In genomic region chr10:60447186-60447585, GRCm38 (mm10) we compare ENCODE assay signal across 29 mouse cellular contexts. TPM values are rescaled to one million over a fixed set of nuclear protein-coding genes. Genes with fewer than 3 reads are reported as not detected.
DNase-seq lines count a peak whose midpoint lies in the region; ATAC-seq and TF ChIP-seq lines count a peak whose summit lies in the region.
"Had no signal": no experiment of that assay in that cellular context is flagged by ENCODE, and none has a peak within 500 bp of the region (broad histone marks: within the 10 kb centered on the region; RNA-seq: fewer than 3 reads in every experiment).

No protein-coding gene starts in this region.

- H3K79me2 ChIP-seq in CH12.LX (replicated peaks; ENCODE audit: control insufficient read depth, extremely low read depth, insufficient read depth, poor library complexity, severe bottlenecking) = no peaks in the 10 kb centered on the region

- no peaks in the 10 kb centered on the region for H3K27me3 ChIP-seq in forebrain, postnatal 0 days (ENCODE audit: insufficient read depth, low read length)
- H3K27me3 ChIP-seq in forebrain, embryonic 11.5 days (ENCODE audit: control insufficient read depth, insufficient read depth, low read length) = no peaks in the 10 kb centered on the region
- no peaks in the 10 kb centered on the region for H3K27me3 ChIP-seq in midbrain, embryonic 11.5 days (ENCODE audit: control insufficient read depth, insufficient read depth, low read length)
- no peaks in the 10 kb centered on the region; the same call in 1 of the 2 replicates for H3K27me3 ChIP-seq in midbrain, embryonic 13.5 days
- H3K27me3 ChIP-seq in CH12.LX (replicated peaks) = peaks cover 66% of the 10 kb centered on the region
- H3K27me3 ChIP-seq: forebrain, embryonic 12.5 days; limb, embryonic 12.5 days; stomach, embryonic 15.5 days had no signal

- no peak for TF ChIP-seq POLR2A in CH12.LX (IDR thresholded peaks at IDR 0.05; ENCODE audit: low read depth, low read length)

- no peak for TF ChIP-seq EP300 in CH12.LX (IDR thresholded peaks at IDR 0.05; ENCODE audit: low read length)

- no peak for DNase-seq in forebrain, postnatal 0 days
- DNase-seq in forebrain, embryonic 11.5 days (ENCODE audit: low spot score) = no peak
- DNase-seq in midbrain, embryonic 11.5 days (ENCODE audit: low spot score, missing footprints) = peak; percentile 23
- DNase-seq in CH12.LX (ENCODE audit: extremely low read depth) = no peak
- peak; percentile 46 for DNase-seq in retina, embryonic 14.5 days (ENCODE audit: low spot score)
- no peak for DNase-seq in heart, adult 8-10 months (ENCODE audit: low spot score)
- DNase-seq: cerebellum, adult 18-20 months; cerebellum, postnatal 14 days; kidney, adult 9 months; kidney, postnatal 14 days; liver, postnatal 0 days; right cerebral cortex, adult 18-20 months; thymus, postnatal 36 days had no signal

- no peak overlapping the region for H3K9ac ChIP-seq in forebrain, postnatal 0 days
- no peak overlapping the region for H3K9ac ChIP-seq in forebrain, embryonic 11.5 days (ENCODE audit: low read length)
- H3K9ac ChIP-seq in midbrain, embryonic 11.5 days (ENCODE audit: low read length) = no peak overlapping the region
- no peak overlapping the region for H3K9ac ChIP-seq in midbrain, embryonic 13.5 days (replicated peaks)
- no peak overlapping the region for H3K9ac ChIP-seq in CH12.LX (ENCODE audit: insufficient read depth, low read depth)
- H3K9ac ChIP-seq: forebrain, embryonic 12.5 days; limb, embryonic 12.5 days; liver, postnatal 0 days; stomach, embryonic 15.5 days had no signal

- H3K27ac ChIP-seq in forebrain, postnatal 0 days (ENCODE audit: low read depth, low read length) = no peak overlapping the region
- H3K27ac ChIP-seq in forebrain, embryonic 11.5 days (ENCODE audit: low read depth, low read length) = no peak overlapping the region
- no peak overlapping the region for H3K27ac ChIP-seq in midbrain, embryonic 11.5 days (ENCODE audit: low read depth, low read length)
- H3K27ac ChIP-seq in midbrain, embryonic 13.5 days = no peak overlapping the region
- no peak overlapping the region for H3K27ac ChIP-seq in CH12.LX (ENCODE audit: insufficient read depth, low read depth)
- H3K27ac ChIP-seq: forebrain, embryonic 12.5 days; limb, embryonic 12.5 days; macrophage; stomach, embryonic 15.5 days had no signal

- dilution Hi-C loops in CH12.LX (cut with MboI; ENCODE audit: extremely low pct_ligation_motif_present, extremely low pct_unique_long_range_greater_than_20kb, low sequenced_read_pairs) = no loop called here

- TF ChIP-seq RAD21 in CH12.LX (IDR thresholded peaks at IDR 0.05; ENCODE audit: low read depth, low read length) = no peak

- H3K4me1 ChIP-seq in forebrain, postnatal 0 days (ENCODE audit: insufficient read depth) = no peaks in the 10 kb centered on the region
- H3K4me1 ChIP-seq in forebrain, embryonic 11.5 days (replicated peaks; ENCODE audit: control insufficient read depth, insufficient read depth, low read length) = no peaks in the 10 kb centered on the region
- no peaks in the 10 kb centered on the region for H3K4me1 ChIP-seq in midbrain, embryonic 11.5 days (ENCODE audit: control insufficient read depth, insufficient read depth, low read length)
- no peaks in the 10 kb centered on the region for H3K4me1 ChIP-seq in midbrain, embryonic 13.5 days (replicated peaks)
- peaks cover 2% of the 10 kb centered on the region in 2 experiments; a peak in 1 of 4 replicates for H3K4me1 ChIP-seq in CH12.LX (ENCODE audit: control insufficient read depth in 1 of 2, insufficient read depth in 2 of 2)
- H3K4me1 ChIP-seq: forebrain, embryonic 12.5 days; limb, embryonic 12.5 days; stomach, embryonic 15.5 days had no signal

- H3K9me3 ChIP-seq in forebrain, postnatal 0 days (ENCODE audit: low read length) = no peaks in the 10 kb centered on the region
- H3K9me3 ChIP-seq in forebrain, embryonic 11.5 days (ENCODE audit: control insufficient read depth, low read length) = no peaks in the 10 kb centered on the region
- no peaks in the 10 kb centered on the region for H3K9me3 ChIP-seq in midbrain, embryonic 11.5 days (ENCODE audit: control insufficient read depth, low read length)
- no peaks in the 10 kb centered on the region for H3K9me3 ChIP-seq in midbrain, embryonic 13.5 days
- peaks cover 10% of the 10 kb centered on the region for H3K9me3 ChIP-seq in CH12.LX (replicated peaks; ENCODE audit: low read length)
- H3K9me3 ChIP-seq: forebrain, embryonic 12.5 days; stomach, embryonic 15.5 days had no signal

- no peak overlapping the region for H3K4me2 ChIP-seq in forebrain, postnatal 0 days (ENCODE audit: low read depth)
- no peak overlapping the region for H3K4me2 ChIP-seq in forebrain, embryonic 11.5 days (ENCODE audit: low read depth, low read length, severe bottlenecking)
- no peak overlapping the region for H3K4me2 ChIP-seq in midbrain, embryonic 11.5 days
- no peak overlapping the region for H3K4me2 ChIP-seq in midbrain, embryonic 13.5 days (replicated peaks)
- H3K4me2 ChIP-seq in CH12.LX (ENCODE audit: insufficient read depth, low read depth, poor library complexity, severe bottlenecking) = no peak overlapping the region
- H3K4me2 ChIP-seq: forebrain, embryonic 12.5 days; heart, embryonic 11.5 days; limb, embryonic 12.5 days; liver, embryonic 11.5 days; stomach, embryonic 15.5 days had no signal

- H3K4me3 ChIP-seq in forebrain, postnatal 0 days (ENCODE audit: low read depth, low read length) = no peak overlapping the region
- no peak overlapping the region for H3K4me3 ChIP-seq in forebrain, embryonic 11.5 days (ENCODE audit: low read depth, low read length)
- no peak overlapping the region for H3K4me3 ChIP-seq in midbrain, embryonic 11.5 days (ENCODE audit: low read depth, low read length)
- no peak overlapping the region for H3K4me3 ChIP-seq in midbrain, embryonic 13.5 days (replicated peaks)
- no peak overlapping the region for H3K4me3 ChIP-seq in CH12.LX (replicated peaks in 1 of 3; ENCODE audit: low read depth in 2 of 3, low read length in 2 of 3, poor library complexity in 1 of 3)
- H3K4me3 ChIP-seq: forebrain, embryonic 12.5 days; limb, embryonic 12.5 days; stomach, embryonic 15.5 days had no signal

- in situ Hi-C loops in CH12.LX (cut with MboI; ENCODE audit: low pct_ligation_motif_present, low pct_unique_long_range_greater_than_20kb, low sequenced_read_pairs) = no loop called here

- no peak for TF ChIP-seq CTCF in forebrain, postnatal 0 days (IDR thresholded peaks at IDR 0.05; ENCODE audit: low read depth)
- TF ChIP-seq CTCF in CH12.LX (conservative IDR thresholded peaks at IDR 0.05 in 1 of 2, IDR thresholded peaks at IDR 0.05 in 1 of 2; ENCODE audit: low read depth in 2 of 2, low read length in 2 of 2) = no peak

- 0 out of 2 replicates have a peak, but pooled peaks have one; percentile 25 for ATAC-seq in forebrain, postnatal 0 days
- ATAC-seq in forebrain, embryonic 11.5 days (replicated peaks; ENCODE audit: low FRiP score) = no peak
- ATAC-seq in midbrain, embryonic 11.5 days (ENCODE audit: low FRiP score) = no peak
- no peak for ATAC-seq in midbrain, embryonic 13.5 days
- ATAC-seq: CD4-positive, CD25-positive, alpha-beta regulatory T cell, adult 4 months; intestine, embryonic 16.5 days; liver, postnatal 0 days; lung, postnatal 0 days; midbrain, embryonic 16.5 days had no signal

- no peaks in the 10 kb centered on the region for H3K36me3 ChIP-seq in forebrain, postnatal 0 days (ENCODE audit: insufficient read depth)
- H3K36me3 ChIP-seq in forebrain, embryonic 11.5 days (ENCODE audit: control insufficient read depth, insufficient read depth, low read length) = no peaks in the 10 kb centered on the region
- H3K36me3 ChIP-seq in midbrain, embryonic 11.5 days (ENCODE audit: control insufficient read depth, insufficient read depth, low read length) = no peaks in the 10 kb centered on the region
- H3K36me3 ChIP-seq in midbrain, embryonic 13.5 days = no peaks in the 10 kb centered on the region
- H3K36me3 ChIP-seq in CH12.LX (replicated peaks in 1 of 2; ENCODE audit: control insufficient read depth in 1 of 2, insufficient read depth in 1 of 2, low read length in 1 of 2) = no peaks in the 10 kb centered on the region
- H3K36me3 ChIP-seq: forebrain, embryonic 12.5 days; limb, embryonic 12.5 days; stomach, embryonic 15.5 days had no signal

- 75% methylated on average over 12 of the region's 12 CpGs for WGBS in forebrain, postnatal 0 days
- 90% methylated on average over 12 of the region's 12 CpGs for WGBS in forebrain, embryonic 11.5 days
- 88% methylated on average over 12 of the region's 12 CpGs for WGBS in midbrain, embryonic 11.5 days
- WGBS in midbrain, embryonic 13.5 days = 84% methylated on average over 12 of the region's 12 CpGs

TF ChIP-seq in CH12.LX, 34 proteins besides CTCF, POLR2A, EP300 and RAD21:
- no peak for TF ChIP-seq SMC3 (IDR thresholded peaks at IDR 0.05; ENCODE audit: low read depth, low read length)
- TF ChIP-seq NRF1 (IDR thresholded peaks at IDR 0.05; ENCODE audit: low read depth, low read length) = peak; percentile 75
- TF ChIP-seq ZKSCAN1 (IDR thresholded peaks at IDR 0.05; ENCODE audit: borderline replicate concordance, low read depth, low read length) = no peak
- TF ChIP-seq BHLHE40 (IDR thresholded peaks at IDR 0.05; ENCODE audit: low read depth, low read length) = peak; percentile 26; the same call in 1 of the 2 replicates
TF ChIP-seq in CH12.LX: peak in this region for 2.

RNA-seq across cellular contexts. Expression of gene Gm17455, which starts 47.7 kb away (rescaled TPM):
- 4.7 and 5.4 TPM in 2 replicates for total RNA-seq in forebrain, postnatal 0 days (2014; rRNA removed)
- polyA plus RNA-seq in forebrain, postnatal 0 days (2015; fragmentation: Nextera tagmentation; extraction: Ambion mirVana) = 9.4 and 10.6 TPM in 2 replicates
- polyA plus RNA-seq in forebrain, embryonic 11.5 days (2014; fragmentation: Nextera tagmentation; extraction: Ambion mirVana) = 1.7 and 4.2 TPM in 2 replicates
- polyA plus RNA-seq in midbrain, embryonic 11.5 days (2014; fragmentation: Nextera tagmentation; extraction: Ambion mirVana) = 3.0 and 3.7 TPM in 2 replicates
- 4.9 and 7.9 TPM in 2 replicates for polyA plus RNA-seq in midbrain, embryonic 13.5 days (2015; fragmentation: Nextera tagmentation; extraction: Ambion mirVana)
- total RNA-seq in CH12.LX (2012; rRNA removed) = not detected in 2 replicates
- not detected in 2 replicates for total RNA-seq in CH12.LX (2014; rRNA removed)
- polyA plus RNA-seq in CH12.LX (2012; ENCODE audit: insufficient read length, low read depth) = not detected in 2 replicates
- not detected for total RNA-seq in heart, adult 8-10 months (2022)
- total RNA-seq: adrenal gland, postnatal 4 days; gastrocnemius, adult 8-10 months; granulocyte monocyte progenitor cell, adult 5-6 weeks; hematopoietic stem cell, adult 5-6 weeks; layer of hippocampus, adult 18-20 months had no signal
- polyA plus RNA-seq: liver, postnatal 0 days; macrophage had no signal

Comparison
In these comparisons a context has a peak if more than half of its experiments do, and no peak if none do; other contexts are left out.
1. DNase-seq: peak in midbrain, embryonic 11.5 days (single experiment) and retina, embryonic 14.5 days (single experiment); none in forebrain, postnatal 0 days (single experiment), forebrain, embryonic 11.5 days (single experiment), CH12.LX (single experiment) and heart, adult 8-10 months (single experiment).